Mouse (Mus musculus): ENCODE data around the gene Max. TPM values are rescaled to one million over a fixed set of nuclear protein-coding genes. Genes with fewer than 3 reads are reported as not detected.

The Max gene
- polyA plus RNA-seq, 1 experiment from 2014 or later = 16.5 TPM

DNA sequence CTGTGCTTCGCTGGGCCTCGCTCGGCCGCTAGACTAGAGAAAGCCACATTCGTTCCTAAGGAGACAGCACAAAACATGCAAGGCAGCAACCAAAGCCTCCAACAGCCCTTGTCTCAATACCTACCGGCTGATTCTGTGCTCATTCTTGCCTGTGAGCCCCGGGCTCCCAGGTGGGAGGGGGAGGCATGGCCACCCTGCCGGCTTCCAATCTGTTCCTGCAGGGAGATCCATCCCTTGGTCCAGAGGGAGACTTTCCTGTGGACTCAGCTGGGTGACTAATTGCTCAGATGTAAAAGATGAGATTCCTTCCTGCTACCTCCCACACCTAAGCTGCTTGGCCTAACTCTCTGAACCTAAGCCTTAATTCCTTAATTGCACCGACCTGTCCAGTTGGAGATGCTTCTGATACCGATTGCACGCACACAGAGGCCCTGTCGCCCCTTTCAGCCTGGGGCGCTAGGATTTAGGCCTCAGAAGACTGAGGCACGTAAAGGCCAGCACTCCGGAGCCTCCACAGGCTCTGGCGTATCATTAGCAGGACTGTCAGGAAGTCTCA, 50.8 kb downstream of the Max start:
- Histone ChIP-seq H3K4me1 (no peaks in the 10 kb centered on the region), H3K4me2 (replicated peaks) (no peak overlapping the region), H3K36me3 (peaks cover 8% of the 10 kb centered on the region; the same call in 1 of the 2 replicates), H3K4me3 (no peak overlapping the region), H3K27me3 (no peaks in the 10 kb centered on the region), H3K9ac (replicated peaks) (no peak overlapping the region), H3K27ac (replicated peaks) (no peak overlapping the region), H3K9me3 (no peaks in the 10 kb centered on the region)
- ATAC-seq (ENCODE audit: low FRiP score, low read depth) = no peak
- 50% methylated on average over 16 of the region's 16 CpGs for WGBS

DNA sequence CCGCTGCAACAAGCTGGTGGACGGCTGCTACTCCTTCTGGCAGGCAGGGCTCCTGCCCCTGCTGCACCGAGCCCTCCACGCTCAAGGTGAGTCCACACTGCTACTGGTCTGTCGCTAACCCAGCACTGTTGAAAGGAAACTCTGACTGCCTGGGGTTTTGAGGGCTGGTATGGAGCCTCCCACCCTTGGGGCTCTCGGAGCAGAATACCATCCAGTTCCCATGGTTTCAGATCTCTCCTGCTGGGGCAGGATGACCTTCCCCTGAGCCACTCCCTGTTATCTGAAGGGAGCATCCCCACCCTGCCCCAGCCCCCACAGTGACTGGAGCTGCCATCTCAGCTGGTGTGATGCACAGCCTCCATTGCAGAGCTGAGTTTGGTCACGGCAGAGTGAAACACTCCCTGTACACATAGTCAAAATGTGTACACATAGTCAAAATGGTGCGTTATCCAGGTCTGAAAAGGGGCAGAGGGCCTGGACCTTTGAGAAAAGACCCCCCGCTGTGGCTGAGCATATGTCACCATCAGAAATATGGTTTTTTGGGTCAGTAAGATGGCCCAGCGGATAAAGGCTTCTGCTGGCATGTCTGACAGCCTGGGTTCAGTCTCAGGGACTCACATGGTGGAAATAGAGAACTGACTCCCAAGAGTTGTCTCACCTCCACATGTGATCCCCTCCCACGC, 51.6 kb downstream of the Max start:
- no peaks in the 10 kb centered on the region for H3K4me1 ChIP-seq
- H3K4me2 ChIP-seq (replicated peaks) = no peak overlapping the region
- no peaks in the 10 kb centered on the region for H3K9me3 ChIP-seq
- H3K27me3 ChIP-seq = no peaks in the 10 kb centered on the region
- 0 out of 2 replicates have a peak, but pooled peaks cover 7% of the 10 kb centered on the region for H3K36me3 ChIP-seq
- no peak overlapping the region for H3K27ac ChIP-seq (replicated peaks)
- no peak for ATAC-seq (ENCODE audit: low FRiP score, low read depth)
- 69% methylated on average over 11 of the region's 11 CpGs for WGBS
- H3K4me3 ChIP-seq = no peak overlapping the region
- no peak overlapping the region for H3K9ac ChIP-seq (replicated peaks)

DNA sequence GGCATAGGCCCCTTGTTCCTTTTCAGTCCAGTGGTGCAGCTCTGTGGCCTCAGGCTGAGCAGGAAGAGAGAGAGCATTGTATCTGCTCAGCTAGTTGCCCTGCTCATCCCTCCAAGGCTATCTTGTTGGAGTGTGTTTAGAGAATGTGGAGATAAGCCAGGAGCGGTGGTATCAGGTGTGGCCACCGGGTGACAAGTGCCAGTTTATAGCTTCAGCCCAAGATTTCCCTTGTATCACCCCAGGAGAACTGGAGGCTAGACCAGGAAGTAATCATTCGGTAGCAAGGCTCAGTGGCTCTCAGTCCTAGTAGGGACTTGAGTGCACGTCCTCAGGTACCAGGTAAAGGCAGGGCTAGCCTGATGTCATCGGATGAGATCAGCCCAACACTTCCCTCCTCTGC, 52.8 kb downstream of the Max start:
- Histone ChIP-seq H3K4me2 (replicated peaks) (no peak overlapping the region), H3K27ac (replicated peaks) (no peak overlapping the region), H3K4me3 (no peak overlapping the region), H3K9ac (replicated peaks) (no peak overlapping the region), H3K36me3 (0 out of 2 replicates have a peak, but pooled peaks cover 3% of the 10 kb centered on the region), H3K9me3 (no peaks in the 10 kb centered on the region), H3K27me3 (no peaks in the 10 kb centered on the region), H3K4me1 (no peaks in the 10 kb centered on the region)
- no peak for ATAC-seq (ENCODE audit: low FRiP score, low read depth)
- WGBS = 87% methylated on average over 5 of the region's 5 CpGs

DNA sequence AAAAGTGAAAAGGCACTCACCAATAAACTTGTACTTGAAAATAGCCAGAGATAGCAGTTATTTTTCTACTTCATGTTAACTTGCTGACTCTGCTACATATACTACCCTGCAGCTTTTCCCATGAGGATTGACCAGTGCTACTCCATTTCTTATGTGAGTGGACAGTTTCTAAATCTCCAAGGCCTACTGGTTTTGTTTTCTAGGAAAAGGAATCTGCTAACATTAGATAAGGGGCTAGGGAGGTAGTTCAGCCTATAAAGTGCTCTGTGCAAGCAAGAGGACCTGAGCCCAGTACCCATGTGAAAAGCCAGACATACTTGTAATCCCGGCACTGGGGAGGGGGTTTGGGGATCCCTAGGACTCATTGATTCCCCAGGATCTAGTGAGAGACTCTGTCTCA, 55.7 kb downstream of the Max start:
- H3K9ac ChIP-seq (replicated peaks) = no peak overlapping the region
- WGBS = 94% methylated on average over 1 of the region's 1 CpGs
- no peak overlapping the region for H3K4me2 ChIP-seq (replicated peaks)
- no peak overlapping the region for H3K4me3 ChIP-seq
- H3K9me3 ChIP-seq = no peaks in the 10 kb centered on the region
- H3K27ac ChIP-seq (replicated peaks) = no peak overlapping the region
- no peaks in the 10 kb centered on the region for H3K27me3 ChIP-seq
- H3K36me3 ChIP-seq = peaks cover 5% of the 10 kb centered on the region; the same call in 1 of the 2 replicates
- ATAC-seq (ENCODE audit: low FRiP score, low read depth) = no peak
- H3K4me1 ChIP-seq = no peaks in the 10 kb centered on the region

DNA sequence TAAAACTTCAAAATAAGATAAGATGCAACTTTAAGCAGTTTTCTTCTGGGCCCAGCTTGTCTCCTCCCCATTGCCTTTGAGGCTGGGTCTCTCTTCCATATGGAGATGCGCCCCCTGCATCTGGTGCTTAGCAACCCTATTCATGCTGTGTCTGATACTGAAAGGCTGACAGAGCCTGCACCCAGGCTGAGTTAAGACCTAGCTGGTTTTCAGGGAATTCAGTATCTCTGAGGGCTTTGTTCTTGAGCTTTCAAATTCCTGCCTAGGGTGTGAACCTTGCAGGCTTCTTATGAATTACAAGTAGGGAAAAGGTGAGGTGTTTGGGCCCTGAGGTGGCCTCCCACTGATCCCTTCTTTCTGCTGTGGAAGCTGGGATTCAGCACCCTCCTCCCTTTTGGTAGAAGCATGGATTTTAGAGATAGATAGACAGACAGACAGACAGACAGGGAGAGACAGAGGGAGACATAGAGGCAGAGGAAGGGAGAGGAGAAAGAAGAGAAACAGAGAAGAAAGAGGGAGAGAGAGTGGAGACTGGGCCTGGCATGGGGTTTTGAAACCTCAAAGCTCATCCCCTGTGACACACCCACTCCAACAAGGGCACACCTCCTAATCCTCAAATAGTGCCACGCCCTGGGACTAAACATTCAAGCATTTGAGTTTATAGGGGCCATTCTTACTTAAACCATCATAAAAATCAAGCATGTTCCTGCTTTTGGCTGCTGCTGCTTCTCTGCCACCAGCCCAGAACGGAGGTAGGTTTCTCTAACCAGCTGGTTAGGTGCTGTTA, 60.3 kb downstream of the Max start:
- Histone ChIP-seq H3K4me3 (no peak overlapping the region), H3K27me3 (no peaks in the 10 kb centered on the region), H3K4me1 (no peaks in the 10 kb centered on the region), H3K4me2 (replicated peaks) (no peak overlapping the region), H3K9ac (replicated peaks) (no peak overlapping the region), H3K27ac (replicated peaks) (no peak overlapping the region), H3K9me3 (no peaks in the 10 kb centered on the region), H3K36me3 (peaks cover 13% of the 10 kb centered on the region; the same call in 1 of the 2 replicates)
- ATAC-seq (ENCODE audit: low FRiP score, low read depth) = no peak
- 80% methylated on average over 3 of the region's 3 CpGs for WGBS

DNA sequence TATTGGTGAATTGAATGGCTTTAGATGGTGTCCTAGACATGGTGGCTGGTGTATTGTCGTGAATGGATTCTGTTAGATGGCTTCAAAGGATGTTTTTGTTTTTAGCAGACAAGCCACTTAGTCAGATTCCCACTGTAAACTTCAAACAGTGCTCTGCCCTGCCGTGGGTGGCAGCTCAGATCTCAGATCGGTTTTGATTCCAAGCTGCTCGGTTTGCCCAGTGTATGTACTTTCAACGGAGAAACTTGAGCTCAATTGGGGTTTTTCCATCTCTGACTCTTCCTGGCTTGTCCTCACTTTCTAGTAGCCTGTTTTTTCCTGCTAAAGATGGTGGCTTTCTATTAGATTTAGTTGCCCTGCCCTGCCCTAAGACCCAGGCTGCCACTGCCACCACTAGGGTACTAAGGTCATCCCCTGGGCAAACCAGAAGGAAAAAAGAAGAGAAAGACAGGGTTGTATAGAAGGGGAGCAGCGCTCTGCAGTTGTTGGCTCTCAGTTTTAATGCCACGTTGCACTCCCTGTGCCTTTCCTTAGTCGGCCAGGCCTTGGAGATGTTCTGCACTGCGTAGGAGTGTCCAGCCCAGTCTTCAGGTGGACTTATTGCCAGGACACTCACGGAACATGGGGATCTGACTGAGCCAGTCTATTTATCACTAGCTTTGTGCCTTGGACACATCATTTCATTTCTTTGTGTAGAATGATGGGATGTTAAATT, 62.6 kb downstream of the Max start:
- no peak overlapping the region for H3K4me3 ChIP-seq
- H3K4me1 ChIP-seq = peaks cover 6% of the 10 kb centered on the region
- WGBS = 90% methylated on average over 10 of the region's 10 CpGs

DNA sequence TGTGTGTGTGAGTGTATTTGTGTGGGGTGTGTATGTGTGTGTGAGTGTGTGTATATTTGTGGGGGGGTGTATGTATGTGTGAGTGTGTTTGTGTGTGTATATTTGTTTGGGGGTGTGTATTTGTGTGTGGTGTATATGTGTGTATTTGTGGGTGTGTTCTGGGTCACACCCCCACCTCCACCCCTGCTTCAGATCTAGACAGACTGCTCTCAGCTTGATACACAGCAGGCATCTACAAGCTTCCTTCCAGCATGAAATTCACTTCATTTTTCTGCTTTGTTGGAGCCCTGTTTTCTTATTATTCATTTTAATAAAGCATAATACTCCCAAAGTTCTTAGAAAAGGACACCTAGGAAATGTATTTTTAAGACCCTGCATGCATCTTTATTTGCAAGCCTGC, 63.9 kb downstream of the Max start:
- ATAC-seq (ENCODE audit: low FRiP score, low read depth) = no peak
- H3K36me3 ChIP-seq = peaks cover 13% of the 10 kb centered on the region; the same call in 1 of the 2 replicates
- H3K27me3 ChIP-seq = no peaks in the 10 kb centered on the region
- no peak overlapping the region for H3K4me3 ChIP-seq
- H3K27ac ChIP-seq (replicated peaks) = no peak overlapping the region
- H3K4me2 ChIP-seq (replicated peaks) = no peak overlapping the region
- no peaks in the 10 kb centered on the region for H3K9me3 ChIP-seq
- H3K4me1 ChIP-seq = peaks cover 6% of the 10 kb centered on the region
- no peak overlapping the region for H3K9ac ChIP-seq (replicated peaks)

More for the DNA sequence above, 62.6 kb downstream of the Max start:
- ATAC-seq (ENCODE audit: low FRiP score, low read depth) = no peak
- Histone ChIP-seq H3K27ac (replicated peaks) (no peak overlapping the region), H3K4me2 (replicated peaks) (no peak overlapping the region), H3K9me3 (no peaks in the 10 kb centered on the region), H3K9ac (replicated peaks) (no peak overlapping the region), H3K36me3 (peaks cover 13% of the 10 kb centered on the region; the same call in 1 of the 2 replicates), H3K27me3 (no peaks in the 10 kb centered on the region)

DNA sequence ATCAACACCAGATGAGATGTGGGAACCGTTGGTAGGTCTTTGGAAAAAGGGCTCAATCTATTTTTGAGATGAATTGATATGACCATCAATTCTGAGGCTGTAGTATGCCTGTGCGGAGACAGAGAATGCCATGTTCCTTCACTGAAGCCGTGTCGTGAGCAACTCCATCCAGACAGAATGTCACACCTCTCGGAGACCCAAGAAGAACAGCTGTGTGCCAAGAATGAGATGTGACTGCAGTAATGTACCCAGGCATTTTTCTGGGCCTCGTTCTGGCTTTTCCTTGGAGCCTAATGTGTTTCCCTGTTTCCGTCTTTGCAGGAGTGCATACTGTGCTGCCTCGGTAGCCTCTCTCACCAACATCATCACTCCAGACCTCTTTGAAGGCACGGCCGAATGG, 65.0 kb downstream of the Max start:
- H3K27ac ChIP-seq (replicated peaks) = no peak overlapping the region
- no peak overlapping the region for H3K9ac ChIP-seq (replicated peaks)
- no peak overlapping the region for H3K4me3 ChIP-seq
- no peaks in the 10 kb centered on the region for H3K27me3 ChIP-seq
- H3K4me2 ChIP-seq (replicated peaks) = no peak overlapping the region
- H3K4me1 ChIP-seq = peaks cover 6% of the 10 kb centered on the region
- no peaks in the 10 kb centered on the region for H3K9me3 ChIP-seq
- ATAC-seq (ENCODE audit: low FRiP score, low read depth) = no peak
- peaks cover 16% of the 10 kb centered on the region; the same call in 1 of the 2 replicates for H3K36me3 ChIP-seq
- WGBS = 94% methylated on average over 10 of the region's 10 CpGs

DNA sequence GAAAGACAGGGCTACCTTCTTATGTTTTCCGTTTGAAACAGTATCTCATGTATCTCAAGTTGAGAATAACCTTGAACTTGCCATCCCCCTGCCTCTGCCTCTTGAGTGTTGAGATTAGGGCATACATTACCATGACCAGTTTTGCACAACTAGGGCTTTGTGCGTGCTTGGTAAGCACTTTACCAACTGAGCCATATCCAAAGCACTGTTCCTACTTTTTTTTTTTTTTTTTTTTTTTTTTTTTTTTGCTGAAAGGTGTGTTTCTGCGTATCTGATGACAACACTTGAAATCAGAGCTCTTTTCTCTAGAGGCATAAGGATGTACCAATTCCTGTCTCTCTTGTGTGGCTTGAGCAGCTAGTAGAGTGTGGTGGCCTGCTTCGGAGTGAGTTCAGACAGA, 65.4 kb downstream of the Max start:
- 96% methylated on average over 4 of the region's 4 CpGs for WGBS

DNA sequence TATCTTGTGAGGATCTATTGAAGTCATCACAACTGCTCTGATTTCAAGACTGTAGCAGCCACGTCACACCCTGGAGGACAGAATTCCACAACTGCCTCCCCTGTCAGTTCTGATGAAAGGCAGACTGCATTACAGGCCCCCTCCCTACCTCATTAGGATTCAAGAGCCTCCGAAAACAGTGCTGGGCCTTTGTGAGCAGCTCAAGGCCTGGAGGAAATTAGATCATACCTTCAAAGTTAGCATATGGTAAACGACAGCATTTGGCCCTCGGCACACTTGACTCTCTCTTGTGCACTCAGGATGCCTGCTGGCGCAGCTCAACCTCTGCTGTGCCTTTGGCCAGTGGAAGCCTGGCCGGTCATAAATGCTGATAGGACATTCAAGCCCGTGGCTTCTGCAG, 66.2 kb downstream of the Max start:
- H3K4me1 ChIP-seq = peaks cover 6% of the 10 kb centered on the region
- H3K4me3 ChIP-seq = no peak overlapping the region
- H3K9ac ChIP-seq (replicated peaks) = no peak overlapping the region
- no peaks in the 10 kb centered on the region for H3K9me3 ChIP-seq
- H3K27ac ChIP-seq (replicated peaks) = no peak overlapping the region
- no peak overlapping the region for H3K4me2 ChIP-seq (replicated peaks)
- peak; percentile 52 for ATAC-seq (ENCODE audit: low FRiP score, low read depth)
- 0 out of 2 replicates have a peak, but pooled peaks cover 15% of the 10 kb centered on the region for H3K36me3 ChIP-seq
- 42% methylated on average over 7 of the region's 7 CpGs for WGBS
- H3K27me3 ChIP-seq = no peaks in the 10 kb centered on the region

More for the DNA sequence above, 65.4 kb downstream of the Max start:
- no peak for ATAC-seq (ENCODE audit: low FRiP score, low read depth)
- Histone ChIP-seq H3K4me1 (peaks cover 6% of the 10 kb centered on the region), H3K36me3 (peaks cover 19% of the 10 kb centered on the region; the same call in 1 of the 2 replicates), H3K27me3 (no peaks in the 10 kb centered on the region), H3K4me2 (replicated peaks) (no peak overlapping the region), H3K4me3 (no peak overlapping the region), H3K9ac (replicated peaks) (no peak overlapping the region), H3K9me3 (no peaks in the 10 kb centered on the region), H3K27ac (replicated peaks) (no peak overlapping the region)

DNA sequence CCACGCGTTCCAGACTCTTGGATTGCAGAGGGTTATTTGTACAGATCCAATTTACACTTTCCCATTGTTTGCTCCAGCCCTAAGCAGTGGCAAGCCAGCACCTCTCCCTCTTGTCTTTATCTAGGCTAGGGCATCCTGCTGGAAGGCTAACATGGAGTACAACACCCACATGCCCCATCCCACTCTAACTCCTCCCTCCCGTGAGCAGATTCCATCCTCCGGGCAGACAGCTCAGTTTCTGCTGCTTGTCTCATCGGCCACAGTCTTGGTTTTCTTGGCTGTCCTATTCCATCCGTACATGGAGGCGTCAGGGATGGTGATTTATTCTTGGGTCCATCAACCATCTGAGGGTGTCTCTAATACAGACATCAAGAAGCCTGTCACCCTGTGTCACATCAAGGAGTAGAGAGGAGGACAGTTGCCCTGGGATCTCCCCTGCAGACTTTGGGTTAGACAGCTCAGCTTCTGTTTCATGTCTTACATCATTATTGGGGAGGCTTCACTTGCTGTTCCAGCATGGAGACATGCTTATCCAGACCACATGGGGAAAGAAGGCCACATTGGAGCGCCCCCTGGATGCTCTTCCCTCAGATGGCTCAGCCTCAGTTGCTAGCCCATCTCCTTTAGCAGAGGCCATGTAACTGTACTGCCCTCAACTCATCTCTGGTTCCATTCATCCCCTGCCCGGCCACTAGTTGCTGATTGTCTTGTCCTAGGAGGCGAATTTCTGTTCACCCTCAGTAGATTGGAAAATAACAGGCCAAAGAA, 67.0 kb downstream of the Max start:
- Histone ChIP-seq H3K4me2 (replicated peaks) (no peak overlapping the region), H3K27me3 (no peaks in the 10 kb centered on the region), H3K9me3 (no peaks in the 10 kb centered on the region), H3K9ac (replicated peaks) (no peak overlapping the region), H3K27ac (replicated peaks) (no peak overlapping the region), H3K36me3 (0 out of 2 replicates have a peak, but pooled peaks cover 8% of the 10 kb centered on the region), H3K4me3 (no peak overlapping the region), H3K4me1 (peaks cover 6% of the 10 kb centered on the region)
- ATAC-seq (ENCODE audit: low FRiP score, low read depth) = no peak
- WGBS = 80% methylated on average over 10 of the region's 10 CpGs

Measured in midbrain, embryonic 12.5 days (tissue).